Mouse (Mus musculus) CD4-positive, CD25-positive, alpha-beta regulatory T cell, adult 4 months (primary cell): ENCODE results near the gene Camta1. TPM values are rescaled to one million over a fixed set of nuclear protein-coding genes. Genes with fewer than 3 reads are reported as not detected.

Experiments
- ATAC-seq: one replicate; pipeline ENCODE4 v1.8.0; 2017
- polyA plus RNA-seq, 2 experiments: library from polyadenylated mRNA; unstranded; fragments of 100-300 nt; shearing (Covaris generic); gene quantifications; one replicate each; pipeline ENCODE4 v1.2.1; 2017

Gene Camta1
- 10 to 100 TPM; 32.6 to 41.5 TPM for polyA plus RNA-seq

- ATAC-seq = peak; percentile 85
Observed at GRCm38 (mm10) chr4:151861806-151862739, at the start of gene Camta1. Gene Camta1, minus strand, starts transcription at chr4:151861876.

DNA sequence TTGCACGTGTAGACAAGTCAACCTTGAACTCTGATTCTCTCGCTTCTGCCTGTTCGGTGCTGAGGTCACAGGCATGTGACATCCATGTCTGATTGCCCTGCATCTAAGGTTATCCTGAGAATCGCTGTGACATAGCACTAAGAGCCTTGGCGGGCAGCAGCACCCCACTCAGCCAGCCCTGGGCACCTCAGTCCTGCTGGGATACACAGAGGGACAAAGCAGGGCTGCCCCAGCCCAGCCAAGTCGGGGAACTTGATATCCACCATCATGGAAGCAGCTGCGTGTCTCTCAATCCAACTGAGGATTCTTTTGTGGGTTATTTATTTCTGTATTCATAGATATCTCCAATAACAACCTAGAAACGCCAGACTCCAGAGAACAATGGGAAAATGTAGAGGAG lies 47.1 kb upstream of the Camta1 start:
- no peak for ATAC-seq

DNA sequence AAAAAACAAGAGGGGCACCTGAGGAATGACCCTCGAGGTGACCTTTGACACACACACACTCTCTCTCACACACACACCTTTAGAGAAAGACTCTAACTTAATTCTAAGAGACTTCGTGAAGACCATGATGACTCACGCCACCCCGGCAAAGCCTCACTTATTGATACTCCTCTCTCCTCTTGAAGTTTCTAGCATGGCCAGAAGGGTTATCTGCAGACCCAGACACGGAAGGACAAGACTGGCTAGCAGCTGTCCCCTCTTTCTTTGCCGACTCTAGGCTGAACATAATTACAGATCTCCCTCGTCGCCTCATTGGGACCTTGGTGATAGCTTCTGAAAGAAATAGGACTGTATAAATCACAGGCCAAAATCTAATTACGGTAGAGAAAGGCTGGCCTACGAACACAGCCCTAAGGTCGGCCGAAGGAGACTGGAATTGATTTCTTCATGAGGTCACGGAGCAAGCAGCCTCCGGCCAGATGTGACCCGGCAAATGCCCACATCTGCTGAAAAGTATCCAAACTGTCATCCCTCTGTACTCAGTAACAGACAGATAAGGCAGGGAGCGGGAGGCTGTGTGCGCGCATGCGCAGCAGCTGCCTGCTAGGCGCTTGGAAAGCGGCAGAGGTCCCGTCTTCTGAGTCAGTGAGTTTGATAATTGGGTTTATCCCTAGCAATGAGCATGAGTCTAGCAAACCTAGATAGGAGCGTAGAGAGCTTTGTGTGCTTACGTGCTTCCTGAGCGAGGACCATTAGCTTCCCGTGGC lies 46.1 kb upstream of the Camta1 start:
- no peak for ATAC-seq

DNA sequence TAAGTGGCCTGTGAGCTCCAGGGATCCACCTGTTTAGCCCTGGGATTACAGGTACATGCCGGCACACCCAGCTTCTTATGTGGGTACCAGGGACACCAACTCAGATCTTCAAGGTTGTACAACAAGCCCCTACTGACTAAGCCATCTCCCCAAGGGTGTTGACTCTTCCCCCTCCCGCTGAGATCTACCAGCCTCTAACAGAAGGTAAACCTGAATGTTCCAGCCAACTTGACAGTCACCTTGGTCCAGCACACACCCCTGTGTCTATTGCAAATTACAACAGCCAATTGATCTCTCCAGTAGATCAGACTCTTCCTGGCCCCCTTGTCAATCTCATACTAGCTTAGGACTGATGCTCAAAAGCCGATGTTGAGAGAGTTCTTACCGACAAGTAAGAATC lies 43.9 kb upstream of the Camta1 start:
- no peak for ATAC-seq

DNA sequence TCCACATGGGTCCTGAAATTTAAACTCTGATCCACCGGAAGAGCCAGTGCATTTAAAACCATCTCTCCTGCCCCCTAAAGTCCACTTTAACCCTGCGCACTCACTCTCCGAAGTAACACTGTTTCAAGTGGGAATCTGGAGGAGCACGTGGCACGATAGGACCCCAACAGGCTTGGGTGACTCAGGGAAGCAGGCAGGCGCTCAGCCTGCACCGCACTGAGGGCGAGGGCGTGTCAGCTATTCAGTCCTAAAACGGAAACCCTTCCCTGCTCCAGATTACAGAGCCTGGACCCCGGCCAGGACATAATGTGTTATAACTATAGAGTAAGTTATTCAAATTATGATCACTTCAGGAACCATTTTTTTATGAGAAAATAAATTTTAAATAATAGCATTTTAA lies 42.4 kb upstream of the Camta1 start:
- no peak for ATAC-seq

DNA sequence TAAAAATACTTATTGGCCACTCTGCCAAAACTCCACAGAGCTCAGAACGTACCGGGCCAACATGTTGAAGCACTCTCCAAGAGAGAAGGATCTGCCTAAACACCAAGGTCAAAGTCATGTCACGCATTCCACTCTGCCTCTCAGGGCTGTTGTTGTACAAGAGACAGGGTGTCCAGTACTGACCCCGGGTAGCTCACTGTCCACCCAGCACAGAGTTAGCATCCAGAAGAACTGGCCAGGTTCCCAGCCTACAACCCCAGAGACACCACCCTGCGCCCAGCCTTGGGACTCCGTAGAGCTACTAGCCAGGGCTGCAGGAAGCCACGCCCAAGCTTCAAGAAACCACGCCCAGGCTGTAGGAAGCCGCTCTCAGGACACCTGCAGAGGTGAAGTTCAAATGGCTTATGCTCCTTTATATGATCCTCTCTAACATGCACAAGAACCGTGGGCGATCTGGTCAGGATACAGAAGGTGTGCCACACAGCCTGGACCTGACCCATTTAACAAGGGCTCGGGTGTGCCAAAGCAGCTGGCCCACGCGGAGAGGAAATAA lies 41.1 kb upstream of the Camta1 start:
- no peak for ATAC-seq

- ATAC-seq = no peak
Observed at GRCm38 (mm10) chr4:151902046-151902688, 40.5 kb upstream of the Camta1 start.

DNA sequence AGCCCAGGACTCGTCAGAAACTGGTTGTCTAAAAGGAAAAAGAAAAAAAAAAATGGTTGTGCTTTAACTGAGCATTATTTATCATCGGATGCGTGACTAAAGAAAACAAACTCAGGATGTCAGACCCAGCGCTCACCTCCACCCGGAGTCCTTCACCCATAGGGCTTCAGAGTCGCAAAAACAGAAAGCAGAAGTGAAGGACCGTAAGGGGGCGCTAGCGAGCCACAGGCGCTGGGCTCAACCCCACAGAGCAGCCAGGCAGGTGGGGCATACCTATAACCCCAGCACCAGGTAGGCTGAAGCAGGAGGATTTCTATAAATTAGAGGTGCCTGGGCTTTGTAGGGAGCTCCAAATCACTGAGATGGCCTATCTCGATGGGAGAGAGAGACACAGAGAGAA lies 39.7 kb upstream of the Camta1 start:
- no peak for ATAC-seq

DNA sequence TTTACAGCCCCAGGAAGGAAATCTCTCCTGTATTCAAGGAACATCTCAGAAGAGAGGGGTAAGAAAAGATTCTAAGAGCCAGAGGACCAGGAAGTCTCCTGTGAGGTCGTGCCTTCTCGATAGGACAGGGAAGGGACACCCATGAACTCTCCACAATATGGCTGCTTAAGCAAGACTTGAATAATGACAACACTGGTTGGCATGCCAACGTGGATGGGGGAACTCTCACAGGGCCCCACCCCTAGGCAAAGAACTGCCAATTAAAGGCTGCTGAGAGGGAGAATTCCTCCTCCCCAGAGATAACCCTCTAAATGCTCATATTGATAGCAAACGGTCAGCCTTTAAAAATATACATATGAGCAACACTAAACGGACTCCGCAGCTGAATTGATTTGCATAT lies 39.1 kb upstream of the Camta1 start:
- ATAC-seq = no peak

- no peak for ATAC-seq
Observed at GRCm38 (mm10) chr4:151899707-151900384, 38.2 kb upstream of the Camta1 start.

DNA sequence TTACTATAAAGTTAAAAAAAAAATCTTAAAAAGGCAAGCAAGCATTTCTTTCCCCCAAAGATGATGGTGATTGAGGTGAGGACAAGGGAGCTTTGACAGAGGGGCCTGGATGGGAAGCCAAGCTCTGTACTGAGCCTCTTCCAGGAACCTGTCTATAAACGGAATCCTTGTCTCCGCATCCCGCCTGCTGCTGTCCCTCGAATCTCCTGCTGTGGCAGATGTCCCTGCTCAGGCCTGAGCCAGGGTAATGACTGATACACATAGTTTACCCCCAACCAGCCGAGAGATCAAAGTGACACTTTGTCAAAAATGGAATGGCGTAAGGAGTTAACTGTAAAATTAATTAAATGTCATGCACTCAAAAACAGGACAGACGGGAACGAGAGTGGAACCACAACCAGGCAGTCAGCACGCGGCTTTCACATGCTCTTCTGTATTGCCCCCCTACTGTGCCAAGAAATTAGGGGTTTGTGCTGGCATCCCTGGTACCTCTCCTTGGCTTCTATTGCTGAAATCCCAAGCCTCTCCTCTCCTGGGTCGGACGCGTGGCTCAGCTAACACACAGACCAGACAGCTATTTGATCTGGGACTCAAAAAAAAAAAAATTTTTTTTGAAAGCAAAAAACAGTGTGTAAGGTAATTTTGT lies 37.0 kb upstream of the Camta1 start:
- ATAC-seq = no peak

DNA sequence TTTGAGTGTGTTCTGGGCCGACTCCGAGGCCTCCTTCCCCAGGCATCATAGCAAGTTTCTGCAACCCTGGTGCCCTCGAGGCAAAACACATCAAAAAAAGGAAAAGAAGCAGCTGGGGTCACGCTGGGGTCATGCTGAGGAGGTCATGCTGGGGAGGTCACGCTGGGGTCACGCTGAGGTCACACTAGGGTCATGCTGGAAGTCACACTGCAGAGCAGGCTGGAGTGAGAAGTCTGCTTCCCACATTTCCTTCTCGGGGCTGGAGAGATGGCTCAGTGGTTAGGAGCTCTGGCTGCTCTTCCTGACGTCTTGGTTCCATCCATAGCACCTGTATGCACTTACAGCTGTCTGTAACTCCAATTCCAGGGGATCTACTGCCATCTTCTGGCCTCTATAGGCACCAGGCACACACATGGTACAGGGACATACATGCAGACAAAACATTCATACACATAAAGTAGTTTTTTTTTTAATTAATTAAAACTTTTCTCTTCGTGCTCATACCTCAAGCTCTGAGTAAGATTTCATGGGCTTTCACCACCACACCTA lies 35.5 kb upstream of the Camta1 start:
- ATAC-seq = no peak

GRCm38 (mm10) chr4:151895624-151896023 lies 33.9 kb upstream of the Camta1 start:
- ATAC-seq = no peak

DNA sequence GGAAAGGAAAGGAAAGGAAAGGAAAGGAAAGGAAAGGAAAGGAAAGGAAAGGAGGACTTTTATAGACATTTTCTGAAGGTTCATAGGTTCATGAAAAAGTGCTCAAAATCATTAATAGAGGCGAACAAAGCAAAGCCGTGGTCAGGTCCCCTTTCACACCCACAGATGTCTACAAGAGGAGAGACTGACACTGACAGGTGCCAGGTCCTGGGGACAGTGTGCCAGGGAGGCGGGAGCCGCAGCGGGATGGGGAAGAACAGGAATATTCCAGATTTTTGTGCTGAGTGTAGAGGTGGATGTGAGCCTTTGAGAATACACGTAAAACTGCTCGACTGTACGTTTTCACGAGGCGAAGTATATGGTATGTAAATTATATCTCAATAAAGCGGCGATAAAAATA lies 33.2 kb upstream of the Camta1 start:
- ATAC-seq = no peak

DNA sequence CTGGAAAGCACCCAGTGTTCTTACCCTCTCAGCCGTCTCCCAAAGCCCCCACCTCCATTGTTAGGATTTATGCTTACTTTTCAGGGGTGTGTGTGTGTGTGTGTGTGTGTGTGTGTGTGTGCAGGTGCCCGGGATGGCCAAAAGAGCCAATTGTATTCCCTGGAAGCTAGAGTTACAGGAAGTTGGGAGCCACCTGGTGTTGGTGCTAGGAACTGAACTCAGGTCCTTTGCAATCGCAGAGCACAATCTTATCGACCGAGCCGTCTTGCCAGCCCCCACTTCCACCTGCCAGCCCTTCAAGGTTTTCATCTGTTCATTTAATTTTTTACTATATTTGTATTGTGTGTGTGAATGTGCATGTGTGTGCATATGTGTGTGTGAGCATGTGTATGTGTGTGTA lies 31.6 kb upstream of the Camta1 start:
- ATAC-seq = no peak

GRCm38 (mm10) chr4:151881590-151881989 lies 19.9 kb upstream of the Camta1 start:
- ATAC-seq = no peak

DNA sequence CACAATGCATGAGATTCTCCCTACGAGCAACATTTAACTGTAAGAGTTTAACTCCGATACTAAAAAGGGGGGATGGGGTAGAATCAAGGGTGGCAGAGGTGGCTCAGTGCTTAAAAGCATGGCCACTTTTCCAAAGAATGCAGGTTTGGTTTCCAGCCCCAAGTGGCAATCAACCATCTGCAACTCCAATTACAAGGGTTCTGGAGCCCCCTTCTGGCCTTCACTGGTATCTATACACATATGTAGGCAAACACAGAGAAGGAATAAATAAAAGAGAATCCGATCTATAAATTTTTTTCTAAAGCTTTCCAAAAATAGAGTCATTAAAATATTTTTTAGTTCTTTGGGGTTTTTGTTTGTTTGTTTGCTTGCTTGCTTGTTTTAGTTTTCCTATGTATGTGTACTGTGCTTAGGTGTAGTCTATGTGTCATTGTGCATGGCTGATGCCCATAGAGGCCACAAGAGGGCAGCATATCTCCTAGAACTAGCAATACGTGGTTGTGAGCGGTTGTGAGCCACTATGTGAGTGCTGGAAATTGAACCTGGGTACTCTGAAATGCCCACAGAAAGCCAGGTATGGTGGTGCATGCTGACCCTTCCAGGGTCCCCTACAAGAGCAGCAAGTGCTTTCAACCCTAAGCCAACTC lies 18.5 kb upstream of the Camta1 start:
- no peak for ATAC-seq

DNA sequence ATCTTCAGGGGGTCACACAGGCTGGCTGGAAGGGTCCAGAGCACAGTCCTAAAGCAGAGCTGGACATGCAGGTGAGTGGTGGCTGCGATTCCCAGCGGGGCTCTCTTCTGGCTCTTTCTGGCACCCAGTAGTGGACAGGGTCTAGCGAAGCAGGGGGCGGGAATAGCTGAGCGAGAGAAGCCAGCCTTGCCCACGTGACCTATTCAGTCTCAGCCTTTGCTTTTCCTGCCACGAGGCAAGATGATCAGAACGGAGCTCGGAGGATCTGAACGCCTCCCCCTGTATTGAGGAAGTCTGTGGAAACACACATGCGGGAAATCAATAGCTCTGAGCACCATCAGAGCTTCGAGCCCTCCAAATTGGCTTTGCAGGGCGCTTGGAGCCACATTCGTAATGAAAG lies 14.7 kb upstream of the Camta1 start:
- no peak for ATAC-seq

DNA sequence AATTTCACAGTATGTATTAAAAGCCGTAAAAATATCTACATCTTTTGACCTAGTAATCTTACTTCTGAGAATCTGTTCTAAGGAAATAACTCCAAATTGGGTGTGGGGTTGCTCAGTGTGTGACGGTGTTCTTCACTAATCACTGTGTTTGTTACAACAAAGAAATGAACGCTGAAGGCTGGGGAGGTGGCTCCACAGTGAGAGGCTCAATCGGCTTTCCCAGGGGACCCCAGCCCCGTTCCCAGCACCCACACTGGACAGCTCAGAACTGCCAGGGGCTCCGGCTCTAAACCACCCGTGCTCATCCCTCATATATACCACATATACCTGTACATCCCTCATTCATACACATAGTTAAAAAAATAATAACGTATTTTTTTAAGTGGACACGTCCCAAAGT lies 1.8 kb upstream of the Camta1 start:
- ATAC-seq = no peak

DNA sequence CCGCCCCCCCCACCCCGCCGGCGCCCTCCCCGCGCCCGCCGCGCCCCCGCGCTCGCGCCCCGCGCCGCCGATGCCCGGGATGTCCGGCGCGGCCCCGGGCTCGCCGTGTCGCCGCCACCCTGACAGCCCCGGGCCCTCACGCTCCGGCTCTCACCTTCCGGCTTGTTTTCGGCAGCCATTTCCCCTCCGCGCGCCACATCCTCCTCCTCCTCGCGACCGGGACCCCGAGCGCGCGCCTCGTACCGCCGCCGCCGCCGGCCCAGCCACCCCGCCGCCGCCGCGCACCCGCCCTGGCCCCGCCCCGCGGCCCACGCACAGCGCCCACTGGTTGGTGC lies 238 bp downstream of the Camta1 start:
- ATAC-seq = no peak
